Mouse (Mus musculus) forebrain, postnatal 0 days (tissue): ENCODE data around the gene Sfmbt1. TPM values are rescaled to one million over a fixed set of nuclear protein-coding genes. Genes with fewer than 3 reads are reported as not detected.

Experiments used
- ATAC-seq: fragments of 200-750 bp; cut with Nextera tagmentation; 2 replicates; pipeline ENCODE4 v1.8.0; 2017; ENCODE audit warnings: mild to moderate bottlenecking, moderate library complexity
- DNase-seq: peaks from one replicate; pipeline ENCODE4 v3.0.0-alpha.2; 2015
- H3K27ac ChIP-seq: fragments of 300-500 bp; sonication (generic); 2 replicates; pipeline ENCODE4 v1.5.1; 2014; ENCODE audit warnings: low read depth, mild to moderate bottlenecking, antibody characterized with exemption, low read length, moderate library complexity, mixed read lengths
- H3K27me3 ChIP-seq: fragments of 300-500 bp; sonication (generic); 2 replicates; pipeline ENCODE4 v1.6.1; 2014; ENCODE audit warnings: mild to moderate bottlenecking, low read length, mixed read lengths; ENCODE audit not compliant: insufficient read depth
- H3K36me3 ChIP-seq: fragments of 300-500 bp; sonication (generic); 2 replicates; pipeline ENCODE4 v1.6.1; 2014; ENCODE audit warnings: mild to moderate bottlenecking, moderate library complexity; ENCODE audit not compliant: insufficient read depth
- H3K4me1 ChIP-seq: fragments of 300-500 bp; sonication (generic); 2 replicates; pipeline ENCODE4 v1.6.1; 2014; ENCODE audit warnings: antibody characterized with exemption; ENCODE audit not compliant: insufficient read depth
- H3K4me2 ChIP-seq: fragments of 300-500 bp; sonication (generic); 2 replicates; pipeline ENCODE4 v1.6.1; 2014; ENCODE audit warnings: low read depth, mild to moderate bottlenecking, moderate library complexity
- H3K4me3 ChIP-seq: fragments of 300-500 bp; sonication (generic); 2 replicates; pipeline ENCODE4 v1.5.1; 2014; ENCODE audit warnings: low read depth, low read length, mixed read lengths
- H3K9ac ChIP-seq: fragments of 300-500 bp; sonication (generic); 2 replicates; pipeline ENCODE4 v1.6.1; 2014; ENCODE audit warnings: mild to moderate bottlenecking
- H3K9me3 ChIP-seq: fragments of 300-500 bp; sonication (generic); 2 replicates; pipeline ENCODE4 v1.6.1; 2016; ENCODE audit warnings: low read length
- CTCF ChIP-seq: sonication (generic); IDR thresholded peaks from 2 replicates; pipeline ENCODE4 v1.5.1; 2016; ENCODE audit warnings: antibody characterized with exemption, control low read depth, low read depth
- WGBS: fragments of 180-500 bp; shearing (Covaris S2); extraction: QIAGEN DNeasy Blood & Tissue Kit; methylation state at CpG from one replicate; pipeline ENCODE4 v1.1.7; 2014; 5-methylcytosine and 5-hydroxymethylcytosine counted together
- polyA plus RNA-seq: library from polyadenylated mRNA; unstranded; fragments of >200 nt; fragmentation: Nextera tagmentation; extraction: Ambion mirVana; gene quantifications from 2 replicates; pipeline ENCODE4 v1.2.1, GENCODE M21; 2015
- total RNA-seq: library from RNA; depleted of rRNA; stranded (reverse); fragments of >200 nt; gene quantifications from 2 replicates; pipeline ENCODE4 v1.2.3, GENCODE M21; 2014

Sfmbt1 gene
- total and polyA plus RNA-seq, 2 experiments from 2014 or later, result 13.3 to 15.5 TPM

GRCm38 (mm10) chr14:30784614-30785013 is 70.0 kb downstream of the Sfmbt1 start:
- ATAC-seq, result no peak
- H3K4me2 ChIP-seq, result no peak overlapping the region
- DNase-seq, result no peak
- H3K9me3 ChIP-seq, result no peaks in the 10 kb centered on the region
- H3K4me1 ChIP-seq, result no peaks in the 10 kb centered on the region
- H3K36me3 ChIP-seq, result peaks cover 16% of the 10 kb centered on the region
- WGBS, result 94% methylated on average over 6 of the region's 6 CpGs
- H3K27me3 ChIP-seq, result no peaks in the 10 kb centered on the region
- TF ChIP-seq CTCF, result no peak
- no peak overlapping the region for H3K9ac ChIP-seq
- H3K27ac ChIP-seq, result no peak overlapping the region
- no peak overlapping the region for H3K4me3 ChIP-seq

- Histone ChIP-seq H3K36me3 (peaks cover 14% of the 10 kb centered on the region), H3K4me1 (no peaks in the 10 kb centered on the region), H3K27ac (no peak overlapping the region), H3K4me3 (no peak overlapping the region), H3K27me3 (no peaks in the 10 kb centered on the region), H3K9ac (no peak overlapping the region), H3K4me2 (no peak overlapping the region), H3K9me3 (no peaks in the 10 kb centered on the region)
- DNase-seq (no peak), ATAC-seq (no peak)
- no peak for TF ChIP-seq CTCF
- 43% methylated on average over 1 of the region's 1 CpGs for WGBS
Observed at GRCm38 (mm10) chr14:30789471-30789870, 74.8 kb downstream of the Sfmbt1 start.

- no peaks in the 10 kb centered on the region for H3K4me1 ChIP-seq
- 84% methylated on average over 3 of the region's 3 CpGs for WGBS
- TF ChIP-seq CTCF, result no peak
Observed at GRCm38 (mm10) chr14:30792871-30793270, 78.2 kb downstream of the Sfmbt1 start.

GRCm38 (mm10) chr14:30801756-30802155 is 87.1 kb downstream of the Sfmbt1 start:
- 94% methylated on average over 2 of the region's 2 CpGs for WGBS
- H3K9ac ChIP-seq, result no peak overlapping the region
- TF ChIP-seq CTCF, result no peak
- H3K4me1 ChIP-seq, result no peaks in the 10 kb centered on the region
- H3K27me3 ChIP-seq, result no peaks in the 10 kb centered on the region
- no peaks in the 10 kb centered on the region for H3K9me3 ChIP-seq
- ATAC-seq, result no peak
- no peak overlapping the region for H3K4me3 ChIP-seq
- no peak for DNase-seq
- H3K27ac ChIP-seq, result no peak overlapping the region
- H3K4me2 ChIP-seq, result no peak overlapping the region
- peaks cover 16% of the 10 kb centered on the region; the same call in 1 of the 2 replicates for H3K36me3 ChIP-seq

More at GRCm38 (mm10) chr14:30792871-30793270, 78.2 kb downstream of the Sfmbt1 start:
- Histone ChIP-seq H3K27ac (no peak overlapping the region), H3K27me3 (no peaks in the 10 kb centered on the region), H3K4me2 (no peak overlapping the region), H3K36me3 (peaks cover 6% of the 10 kb centered on the region), H3K4me3 (no peak overlapping the region), H3K9ac (no peak overlapping the region), H3K9me3 (no peaks in the 10 kb centered on the region)
- no peak for ATAC-seq
- DNase-seq, result no peak

GRCm38 (mm10) chr14:30821136-30821535 is 106.5 kb downstream of the Sfmbt1 start:
- no peak overlapping the region for H3K4me2 ChIP-seq
- H3K4me1 ChIP-seq, result 0 out of 2 replicates have a peak, but pooled peaks cover 3% of the 10 kb centered on the region
- H3K4me3 ChIP-seq, result no peak overlapping the region
- ATAC-seq, result no peak
- H3K36me3 ChIP-seq, result peaks cover 31% of the 10 kb centered on the region
- DNase-seq, result no peak
- no peak overlapping the region for H3K27ac ChIP-seq
- H3K9ac ChIP-seq, result no peak overlapping the region
- WGBS, result 64% methylated on average over 3 of the region's 3 CpGs
- no peak for TF ChIP-seq CTCF
- H3K27me3 ChIP-seq, result no peaks in the 10 kb centered on the region
- no peaks in the 10 kb centered on the region for H3K9me3 ChIP-seq

GRCm38 (mm10) chr14:30824456-30824995 is 109.9 kb downstream of the Sfmbt1 start:
- no peaks in the 10 kb centered on the region for H3K9me3 ChIP-seq
- H3K4me2 ChIP-seq, result no peak overlapping the region
- no peak for DNase-seq
- 0 out of 2 replicates have a peak, but pooled peaks cover 10% of the 10 kb centered on the region for H3K36me3 ChIP-seq
- 72% methylated on average over 6 of the region's 6 CpGs for WGBS
- no peak for TF ChIP-seq CTCF
- H3K9ac ChIP-seq, result no peak overlapping the region
- H3K4me3 ChIP-seq, result no peak overlapping the region
- no peak for ATAC-seq
- peaks cover 18% of the 10 kb centered on the region; the same call in 1 of the 2 replicates for H3K4me1 ChIP-seq
- H3K27me3 ChIP-seq, result no peaks in the 10 kb centered on the region
- no peak overlapping the region for H3K27ac ChIP-seq

- Histone ChIP-seq H3K4me2 (peak overlapping the region; percentile 83), H3K36me3 (0 out of 2 replicates have a peak, but pooled peaks cover 4% of the 10 kb centered on the region), H3K4me3 (peak overlapping the region; percentile 95), H3K9me3 (no peaks in the 10 kb centered on the region), H3K27ac (no peak overlapping the region), H3K9ac (peak overlapping the region; percentile 81; the same call in 1 of the 2 replicates), H3K27me3 (no peaks in the 10 kb centered on the region), H3K4me1 (peaks cover 18% of the 10 kb centered on the region; the same call in 1 of the 2 replicates)
- no peak for DNase-seq
- peak; percentile 2; the same call in 1 of the 2 replicates for ATAC-seq
- 25% methylated on average over 5 of the region's 5 CpGs for WGBS
- no peak for TF ChIP-seq CTCF
Observed at GRCm38 (mm10) chr14:30825021-30825475, 110.4 kb downstream of the Sfmbt1 start.
